Comparison of ENCODE assay signal across 8 mouse cellular contexts in the genomic region with DNA sequence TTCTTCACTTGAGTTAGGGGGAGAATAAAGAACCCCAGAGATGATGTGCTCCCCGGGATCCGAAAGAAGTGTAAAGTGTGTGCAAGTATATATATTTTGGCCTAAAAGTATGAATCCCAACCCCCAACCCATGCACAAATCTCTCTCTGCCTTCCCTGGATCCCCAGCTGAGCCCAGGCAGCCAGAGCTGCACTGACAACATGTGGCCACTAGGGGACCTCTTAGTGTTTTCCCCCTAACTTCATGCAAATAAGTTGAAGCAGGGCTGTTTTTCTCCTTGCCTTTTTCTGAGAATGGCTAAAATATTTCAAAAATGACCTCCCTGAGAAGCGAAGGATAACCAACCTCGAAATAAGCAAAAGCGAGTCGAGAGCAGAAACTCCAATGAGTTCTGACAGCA. TPM values are rescaled to one million over a fixed set of nuclear protein-coding genes. Genes with fewer than 3 reads are reported as not detected.
DNase-seq lines count a peak whose midpoint lies in the region; ATAC-seq and TF ChIP-seq lines count a peak whose summit lies in the region.

No protein-coding gene starts in this region.

- H3K36me3 ChIP-seq in heart, postnatal 0 days (replicated peaks; ENCODE audit: control insufficient read depth, insufficient read depth, low read length) = no peaks in the 10 kb centered on the region
- no peaks in the 10 kb centered on the region for H3K36me3 ChIP-seq in heart, embryonic 11.5 days (ENCODE audit: control insufficient read depth, insufficient read depth, low read length)
- no peaks in the 10 kb centered on the region for H3K36me3 ChIP-seq in liver, postnatal 0 days (replicated peaks; ENCODE audit: insufficient read depth, low read length)
- H3K36me3 ChIP-seq in small intestine, adult 2 months (ENCODE audit: control insufficient read depth, insufficient read depth, low read length) = no peaks in the 10 kb centered on the region

- H3K4me1 ChIP-seq in heart, postnatal 0 days (ENCODE audit: control insufficient read depth, insufficient read depth) = no peaks in the 10 kb centered on the region
- H3K4me1 ChIP-seq in heart, embryonic 11.5 days (ENCODE audit: control insufficient read depth, insufficient read depth, low read length) = no peaks in the 10 kb centered on the region
- no peaks in the 10 kb centered on the region for H3K4me1 ChIP-seq in liver, postnatal 0 days (ENCODE audit: insufficient read depth)
- H3K4me1 ChIP-seq in small intestine, adult 2 months (ENCODE audit: control insufficient read depth, insufficient read depth, insufficient read length, low read length) = no peaks in the 10 kb centered on the region

- no peaks in the 10 kb centered on the region for H3K27me3 ChIP-seq in heart, postnatal 0 days (ENCODE audit: control insufficient read depth, insufficient read depth, low read length)
- no peaks in the 10 kb centered on the region for H3K27me3 ChIP-seq in heart, embryonic 11.5 days (ENCODE audit: control insufficient read depth, insufficient read depth, low read length)
- no peaks in the 10 kb centered on the region for H3K27me3 ChIP-seq in liver, postnatal 0 days (ENCODE audit: insufficient read depth, low read length)
- H3K27me3 ChIP-seq in small intestine, adult 2 months (ENCODE audit: control insufficient read depth, insufficient read depth, low read length) = no peaks in the 10 kb centered on the region

- no peaks in the 10 kb centered on the region for H3K9me3 ChIP-seq in heart, postnatal 0 days (replicated peaks; ENCODE audit: control insufficient read depth, low read length)
- no peaks in the 10 kb centered on the region for H3K9me3 ChIP-seq in heart, embryonic 11.5 days (replicated peaks; ENCODE audit: control insufficient read depth, low read length)
- no peaks in the 10 kb centered on the region for H3K9me3 ChIP-seq in liver, postnatal 0 days (ENCODE audit: low read length)

- no peak overlapping the region for H3K9ac ChIP-seq in heart, postnatal 0 days (replicated peaks; ENCODE audit: low read depth, low read length)
- no peak overlapping the region for H3K9ac ChIP-seq in heart, embryonic 11.5 days (ENCODE audit: low read depth, low read length)
- H3K9ac ChIP-seq in liver, postnatal 0 days (replicated peaks) = no peak overlapping the region

- WGBS in heart, postnatal 0 days = 30% methylated on average over 6 of the region's 6 CpGs
- 44% methylated on average over 6 of the region's 6 CpGs for WGBS in heart, embryonic 11.5 days (ENCODE audit: insufficient replicate concordance)
- 47% methylated on average over 6 of the region's 6 CpGs for WGBS in liver, postnatal 0 days (ENCODE audit: insufficient replicate concordance)
- 44% methylated on average over 6 of the region's 6 CpGs for WGBS in small intestine, adult 2 months

- TF ChIP-seq POLR2A in small intestine, adult 2 months (IDR thresholded peaks at IDR 0.05; ENCODE audit: low read depth, low read length) = no peak

- H3K27ac ChIP-seq in heart, postnatal 0 days (ENCODE audit: low read depth) = no peak overlapping the region
- H3K27ac ChIP-seq in heart, embryonic 11.5 days (ENCODE audit: low read depth, low read length) = no peak overlapping the region
- no peak overlapping the region for H3K27ac ChIP-seq in liver, postnatal 0 days (ENCODE audit: low read depth)
- no peak overlapping the region for H3K27ac ChIP-seq in small intestine, adult 2 months (ENCODE audit: insufficient read depth, low read depth, low read length)

- TF ChIP-seq CTCF in heart, postnatal 0 days (IDR thresholded peaks at IDR 0.05; ENCODE audit: low read depth) = peak; percentile 53
- TF ChIP-seq CTCF in liver, postnatal 0 days (IDR thresholded peaks at IDR 0.05; ENCODE audit: low read depth) = peak; percentile 54
- TF ChIP-seq CTCF in small intestine, adult 2 months (IDR thresholded peaks at IDR 0.05; ENCODE audit: extremely low read depth, insufficient read length, insufficient replicate concordance, low read depth, low read length) = peak; percentile 54; the same call in 1 of the 2 replicates

- TF ChIP-seq EP300 in heart, postnatal 0 days (IDR thresholded peaks at IDR 0.05; ENCODE audit: low read depth) = no peak
- no peak for TF ChIP-seq EP300 in liver, postnatal 0 days (IDR thresholded peaks at IDR 0.05; ENCODE audit: low read depth)

- no peak overlapping the region for H3K4me2 ChIP-seq in heart, postnatal 0 days (ENCODE audit: low read depth, low read length)
- no peak overlapping the region for H3K4me2 ChIP-seq in heart, embryonic 11.5 days
- no peak overlapping the region for H3K4me2 ChIP-seq in liver, postnatal 0 days (ENCODE audit: low read depth, low read length)

- no peak overlapping the region for H3K4me3 ChIP-seq in heart, postnatal 0 days (ENCODE audit: low read depth, low read length)
- no peak overlapping the region for H3K4me3 ChIP-seq in heart, embryonic 11.5 days (ENCODE audit: low read depth, low read length)
- H3K4me3 ChIP-seq in liver, postnatal 0 days (ENCODE audit: low read depth, low read length) = no peak overlapping the region
- no peak overlapping the region for H3K4me3 ChIP-seq in small intestine, adult 2 months (ENCODE audit: low read depth, low read length)

- no peak for ATAC-seq in heart, postnatal 0 days (ENCODE audit: insufficient read depth, low read depth)
- ATAC-seq in heart, embryonic 11.5 days (replicated peaks; ENCODE audit: insufficient number of reproducible peaks, low FRiP score, low TSS enrichment) = no peak
- no peak for ATAC-seq in liver, postnatal 0 days

- DNase-seq in heart, postnatal 0 days (ENCODE audit: low spot score) = no peak
- DNase-seq in 416B (ENCODE audit: low read depth) = peak; percentile 11
- DNase-seq in WW6 (ENCODE audit: low read depth, low spot score) = peak; percentile 3
- DNase-seq in gastrocnemius, adult 8-10 months (ENCODE audit: low spot score in 2 of 2) = peak; percentile 20 to 28
- DNase-seq in liver, postnatal 0 days = no peak
- no peak for DNase-seq in spleen, postnatal 36 days (ENCODE audit: low spot score in 2 of 2)

RNA-seq across cellular contexts. Expression of a gene that starts 46.2 kb away (rescaled TPM):
- total RNA-seq in heart, postnatal 0 days (2014; rRNA removed; ENCODE audit: low replicate concordance) = 4.3 and 4.7 TPM in 2 replicates
- polyA plus RNA-seq in heart, postnatal 0 days (2015; fragmentation: Nextera tagmentation; extraction: Ambion mirVana) = 1.2 and 1.4 TPM in 2 replicates
- polyA plus RNA-seq in heart, embryonic 11.5 days (2014; fragmentation: Nextera tagmentation; extraction: Ambion mirVana) = 0.21 and 0.39 TPM in 2 replicates
- total RNA-seq in gastrocnemius, adult 8-10 months (2022) = 1 to 10 TPM; 2.5 to 3.2 (median 2.6) TPM
- polyA plus RNA-seq in liver, postnatal 0 days (2015; fragmentation: Nextera tagmentation; extraction: Ambion mirVana) = 0.28 and 0.83 TPM in 2 replicates
- polyA plus RNA-seq in small intestine, adult 2 months (2012; rRNA removed) = 0.32 and 0.51 TPM in 2 replicates

Comparison
In these comparisons a context has a peak if more than half of its experiments do, and no peak if none do; other contexts are left out.
1. DNase-seq: peak in 416B (single experiment), WW6 (single experiment) and gastrocnemius, adult 8-10 months (2 of 2); none in heart, postnatal 0 days (single experiment), liver, postnatal 0 days (single experiment) and spleen, postnatal 36 days (0 of 2).
2. Peak in every context shown above with its lines, with median percentiles within 50 percentile points of each other: CTCF ChIP-seq.